Mouse (Mus musculus) layer of hippocampus, adult 8-10 months (tissue): ENCODE data around the gene Nek4. TPM values are rescaled to one million over a fixed set of nuclear protein-coding genes. Genes with fewer than 3 reads are reported as not detected.

Experiments
- total RNA-seq, 4 experiments: library from RNA; stranded (reverse); gene quantifications; 2 replicates each; pipeline ENCODE4 v1.2.4; 2022

The Nek4 gene
- total RNA-seq, 4 experiments from 2014 or later = 18.8 to 21.9 (median 20.0) TPM

Other genes with a start within 250 kb of the Nek4 start
- 10 to 100 TPM; 36.1 to 39.2 (median 37.0) TPM for gene Sfmbt1, start 236.5 kb upstream of the Nek4 start, total RNA-seq
- gene Tmem110, start 125.8 kb upstream of the Nek4 start, total RNA-seq = 10 to 100 TPM; 22.8 to 27.8 (median 25.8) TPM
- gene Mustn1, start 72.2 kb upstream of the Nek4 start, total RNA-seq = 1 to 10 TPM; 1.3 to 3.1 (median 1.8) TPM
- under 1 TPM in 1 of 4 experiments, not detected in 3; 0.25 TPM for gene Itih4, start 64.9 kb upstream of the Nek4 start, total RNA-seq
- gene Itih3, start 27.6 kb upstream of the Nek4 start, total RNA-seq = 10 to 100 TPM; 28.0 to 46.6 (median 34.7) TPM
- not detected for gene Itih1, start 8.1 kb upstream of the Nek4 start, total RNA-seq
- gene Glt8d1, start 50.0 kb downstream of the Nek4 start, total RNA-seq = 10 to 100 TPM; 41.3 to 55.0 (median 48.5) TPM
- gene Spcs1, start 50.3 kb downstream of the Nek4 start, total RNA-seq = 100 to 1,000 TPM; 150 to 171 (median 167) TPM
- 10 to 100 TPM; 51.8 to 69.0 (median 60.3) TPM for gene Pbrm1, start 67.8 kb downstream of the Nek4 start, total RNA-seq
- 10 to 100 TPM; 40.3 to 53.7 (median 51.7) TPM for gene Gnl3, start 67.8 kb downstream of the Nek4 start, total RNA-seq
- gene Smim4, start 177.6 kb downstream of the Nek4 start, total RNA-seq = 10 to 100 TPM; 19.5 to 43.1 (median 26.7) TPM
- 1 to 10 TPM; 5.9 to 8.8 (median 7.8) TPM for gene Nt5dc2, start 179.7 kb downstream of the Nek4 start, total RNA-seq
- gene Stab1, start 217.3 kb downstream of the Nek4 start, total RNA-seq = 10 to 100 TPM; 17.6 to 27.0 (median 25.1) TPM